Mouse (Mus musculus) kidney, embryonic 14.5 days (tissue): ENCODE data around the gene Gm10053. TPM values are rescaled to one million over a fixed set of nuclear protein-coding genes. Genes with fewer than 3 reads are reported as not detected.
A peak's percentile ranks its signal among the peaks of the same experiment; 100 is the strongest.

Experiments
- ATAC-seq: fragments of 200-750 bp; cut with Nextera tagmentation; 2 replicates; pipeline ENCODE4 v1.8.0; 2017; ENCODE audit warnings: moderate number of reproducible peaks, mild to moderate bottlenecking, moderate TSS enrichment, moderate library complexity; ENCODE audit not compliant: low FRiP score, low TSS enrichment
- H3K27ac ChIP-seq: fragments of 300-500 bp; sonication (generic); 2 replicates; pipeline ENCODE4 v1.5.1; 2014; ENCODE audit warnings: low read depth, mild to moderate bottlenecking, low read length, moderate library complexity, mixed read lengths
- H3K27me3 ChIP-seq: fragments of 300-500 bp; sonication (generic); 2 replicates; pipeline ENCODE4 v1.6.1; 2014; ENCODE audit warnings: mild to moderate bottlenecking, low read length; ENCODE audit not compliant: control insufficient read depth, insufficient read depth
- H3K36me3 ChIP-seq: fragments of 300-500 bp; sonication (generic); 2 replicates; pipeline ENCODE4 v1.6.1; 2014; ENCODE audit warnings: low read length, mixed read lengths; ENCODE audit not compliant: control insufficient read depth, insufficient read depth
- H3K4me1 ChIP-seq: fragments of 300-500 bp; sonication (generic); 2 replicates; pipeline ENCODE4 v1.6.1; 2014; ENCODE audit warnings: low read length, mixed read lengths; ENCODE audit not compliant: control insufficient read depth, insufficient read depth
- H3K4me2 ChIP-seq: fragments of 300-500 bp; sonication (generic); replicated peaks from 2 replicates; pipeline ENCODE4 v1.6.1; 2014; ENCODE audit warnings: low read depth, mild to moderate bottlenecking, low read length
- H3K4me3 ChIP-seq: fragments of 300-500 bp; sonication (generic); 2 replicates; pipeline ENCODE4 v1.5.1; 2014; ENCODE audit warnings: mild to moderate bottlenecking, low read length
- H3K9ac ChIP-seq: fragments of 300-500 bp; sonication (generic); 2 replicates; pipeline ENCODE4 v1.6.1; 2014; ENCODE audit warnings: low read depth, mild to moderate bottlenecking, low read length, moderate library complexity
- H3K9me3 ChIP-seq: fragments of 300-500 bp; sonication (generic); 2 replicates; pipeline ENCODE4 v1.6.1; 2016; ENCODE audit warnings: low read length; ENCODE audit not compliant: control insufficient read depth
- WGBS: fragments of 180-500 bp; shearing (Covaris S2); extraction: QIAGEN DNeasy Blood & Tissue Kit; methylation state at CpG from one replicate; pipeline ENCODE4 v1.1.7; 2014; 5-methylcytosine and 5-hydroxymethylcytosine counted together
- polyA plus RNA-seq: library from polyadenylated mRNA; unstranded; fragments of >200 nt; fragmentation: Nextera tagmentation; extraction: Ambion mirVana; gene quantifications from 2 replicates; pipeline ENCODE4 v1.2.1, GENCODE M21; 2014

Gm10053 gene
- polyA plus RNA-seq, 1 experiment from 2014 or later = 307 TPM

GRCm38 (mm10) chr19:24897896-24898736, 22.6 kb downstream of the Gm10053 start:
- peak overlapping the region; percentile 25; the same call in 1 of the 2 replicates for H3K4me3 ChIP-seq
- H3K4me2 ChIP-seq = no peak overlapping the region
- H3K9ac ChIP-seq = no peak overlapping the region
- no peaks in the 10 kb centered on the region for H3K9me3 ChIP-seq
- peaks cover 16% of the 10 kb centered on the region; the same call in 1 of the 2 replicates for H3K4me1 ChIP-seq
- no peak for ATAC-seq
- H3K27ac ChIP-seq = no peak overlapping the region
- peaks cover 70% of the 10 kb centered on the region for H3K27me3 ChIP-seq
- 1% methylated on average over 20 of the region's 20 CpGs for WGBS
- H3K36me3 ChIP-seq = no peaks in the 10 kb centered on the region

GRCm38 (mm10) chr19:24898737-24899577, 23.5 kb downstream of the Gm10053 start:
- peaks cover 16% of the 10 kb centered on the region; the same call in 1 of the 2 replicates for H3K4me1 ChIP-seq
- peak overlapping the region; percentile 60 for H3K4me2 ChIP-seq
- 3% methylated on average over 34 of the region's 34 CpGs for WGBS
- peaks cover 78% of the 10 kb centered on the region for H3K27me3 ChIP-seq
- no peaks in the 10 kb centered on the region for H3K9me3 ChIP-seq
- H3K36me3 ChIP-seq = no peaks in the 10 kb centered on the region
- H3K9ac ChIP-seq = no peak overlapping the region
- no peak overlapping the region for H3K27ac ChIP-seq
- no peak for ATAC-seq
- peak overlapping the region; percentile 42; the same call in 1 of the 2 replicates for H3K4me3 ChIP-seq

GRCm38 (mm10) chr19:24899578-24900544, 24.4 kb downstream of the Gm10053 start:
- no peaks in the 10 kb centered on the region for H3K36me3 ChIP-seq
- H3K27ac ChIP-seq = no peak overlapping the region
- ATAC-seq = peak; percentile 56
- H3K27me3 ChIP-seq = peaks cover 84% of the 10 kb centered on the region
- H3K9ac ChIP-seq = no peak overlapping the region
- H3K9me3 ChIP-seq = no peaks in the 10 kb centered on the region
- peak overlapping the region; percentile 42 for H3K4me3 ChIP-seq
- H3K4me2 ChIP-seq = peak overlapping the region; percentile 60
- WGBS = under 1% methylated on average over 81 of the region's 84 CpGs
- peaks cover 16% of the 10 kb centered on the region; the same call in 1 of the 2 replicates for H3K4me1 ChIP-seq

GRCm38 (mm10) chr19:24900581-24901220, 25.2 kb downstream of the Gm10053 start, which contains the start of gene Foxd4:
Gene Foxd4 (minus strand): TSS chr19:24901197.
- Histone ChIP-seq H3K9me3 (no peaks in the 10 kb centered on the region), H3K4me2 (peak within 1 kb of the TSS; percentile 60), H3K4me1 (peaks cover 16% of the 10 kb centered on the region; the same call in 1 of the 2 replicates), H3K27ac (no peak within 1 kb of the TSS), H3K4me3 (peak within 1 kb of the TSS; percentile 42), H3K27me3 (peaks cover 85% of the 10 kb centered on the region), H3K9ac (no peak within 1 kb of the TSS), H3K36me3 (no peaks in the 10 kb centered on the region)
- no peak for ATAC-seq
- under 1% methylated on average over 22 of the region's 27 CpGs for WGBS

- Histone ChIP-seq H3K4me3 (no peak overlapping the region), H3K36me3 (no peaks in the 10 kb centered on the region), H3K4me1 (peaks cover 16% of the 10 kb centered on the region; the same call in 1 of the 2 replicates), H3K27ac (no peak overlapping the region), H3K9me3 (no peaks in the 10 kb centered on the region), H3K4me2 (no peak overlapping the region), H3K9ac (no peak overlapping the region), H3K27me3 (peaks cover 81% of the 10 kb centered on the region)
- ATAC-seq = no peak
- WGBS = 6% methylated on average over 3 of the region's 3 CpGs
Measured at GRCm38 (mm10) chr19:24901666-24902065, 26.2 kb downstream of the Gm10053 start.

- Histone ChIP-seq H3K36me3 (no peaks in the 10 kb centered on the region), H3K4me2 (no peak overlapping the region), H3K4me1 (peaks cover 14% of the 10 kb centered on the region; the same call in 1 of the 2 replicates), H3K4me3 (no peak overlapping the region), H3K9me3 (no peaks in the 10 kb centered on the region), H3K27ac (no peak overlapping the region), H3K27me3 (peaks cover 75% of the 10 kb centered on the region), H3K9ac (no peak overlapping the region)
- ATAC-seq = no peak
- 4% methylated on average over 2 of the region's 2 CpGs for WGBS
Measured at GRCm38 (mm10) chr19:24902256-24902655, 26.8 kb downstream of the Gm10053 start.

GRCm38 (mm10) chr19:24902821-24903220, 27.3 kb downstream of the Gm10053 start:
- Histone ChIP-seq H3K4me2 (no peak overlapping the region), H3K27ac (no peak overlapping the region), H3K9ac (no peak overlapping the region), H3K4me3 (no peak overlapping the region), H3K4me1 (peaks cover 10% of the 10 kb centered on the region; the same call in 1 of the 2 replicates), H3K27me3 (peaks cover 69% of the 10 kb centered on the region), H3K9me3 (no peaks in the 10 kb centered on the region), H3K36me3 (no peaks in the 10 kb centered on the region)
- no peak for ATAC-seq
- 45% methylated on average over 2 of the region's 2 CpGs for WGBS

GRCm38 (mm10) chr19:24907655-24908054, 32.2 kb downstream of the Gm10053 start:
- no peaks in the 10 kb centered on the region for H3K4me1 ChIP-seq
- peaks cover 26% of the 10 kb centered on the region for H3K27me3 ChIP-seq
- no peak overlapping the region for H3K4me3 ChIP-seq
- 93% methylated on average over 4 of the region's 6 CpGs for WGBS
- H3K27ac ChIP-seq = no peak overlapping the region
- H3K36me3 ChIP-seq = no peaks in the 10 kb centered on the region
- ATAC-seq = no peak
- H3K9ac ChIP-seq = no peak overlapping the region
- H3K4me2 ChIP-seq = no peak overlapping the region
- H3K9me3 ChIP-seq = no peaks in the 10 kb centered on the region
